Mouse (Mus musculus): Measurements from ENCODE around the gene Rxra. TPM values are rescaled to one million over a fixed set of nuclear protein-coding genes. Genes with fewer than 3 reads are reported as not detected.

The Rxra gene
- 10 to 100 TPM; 25.1 to 27.9 TPM for total RNA-seq (2021)

DNA sequence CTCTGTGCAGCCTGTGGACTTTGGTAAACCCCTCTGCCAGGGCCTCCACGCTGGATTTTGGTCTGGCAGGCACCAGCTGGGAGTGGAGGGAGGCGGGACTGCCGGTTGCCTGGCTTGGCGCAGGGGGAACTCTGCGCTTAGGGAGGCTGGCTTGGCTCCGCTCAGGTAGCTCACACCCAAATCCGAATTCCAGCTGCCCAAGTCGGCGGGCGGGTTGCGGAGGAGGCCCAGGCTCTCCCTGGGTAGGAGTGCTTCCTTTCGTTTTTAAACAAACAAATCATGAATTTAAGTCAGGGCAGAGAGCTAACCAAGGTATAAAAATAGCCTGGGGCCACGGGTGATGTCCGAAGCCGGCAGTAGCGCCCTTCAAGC lies at the start of gene Rxra:
Rxra (plus strand) TSS at position 335 of the 372 bp plus-strand sequence.
- DNase-seq: no peak

DNA sequence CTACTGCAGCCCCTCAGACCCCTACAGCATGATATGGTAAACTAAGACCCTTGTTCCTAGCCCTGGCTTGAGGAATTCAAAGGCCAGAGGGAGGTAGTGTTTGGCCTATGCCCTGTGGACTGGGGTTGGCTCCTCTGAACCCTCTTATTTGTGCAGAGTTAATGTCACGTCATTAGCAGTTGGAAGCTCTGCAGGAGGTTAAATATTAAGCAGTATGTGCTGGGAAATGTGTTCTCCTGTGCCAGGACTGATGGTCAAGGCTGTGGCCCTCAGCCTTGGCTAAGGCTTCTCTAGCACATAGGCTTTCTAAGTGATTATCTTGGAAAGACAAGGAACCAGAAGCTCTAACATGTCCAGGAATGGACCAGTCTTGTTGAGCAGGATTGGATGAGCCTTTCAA lies 49.6 kb upstream of the Rxra start:
- DNase-seq: no peak

DNA sequence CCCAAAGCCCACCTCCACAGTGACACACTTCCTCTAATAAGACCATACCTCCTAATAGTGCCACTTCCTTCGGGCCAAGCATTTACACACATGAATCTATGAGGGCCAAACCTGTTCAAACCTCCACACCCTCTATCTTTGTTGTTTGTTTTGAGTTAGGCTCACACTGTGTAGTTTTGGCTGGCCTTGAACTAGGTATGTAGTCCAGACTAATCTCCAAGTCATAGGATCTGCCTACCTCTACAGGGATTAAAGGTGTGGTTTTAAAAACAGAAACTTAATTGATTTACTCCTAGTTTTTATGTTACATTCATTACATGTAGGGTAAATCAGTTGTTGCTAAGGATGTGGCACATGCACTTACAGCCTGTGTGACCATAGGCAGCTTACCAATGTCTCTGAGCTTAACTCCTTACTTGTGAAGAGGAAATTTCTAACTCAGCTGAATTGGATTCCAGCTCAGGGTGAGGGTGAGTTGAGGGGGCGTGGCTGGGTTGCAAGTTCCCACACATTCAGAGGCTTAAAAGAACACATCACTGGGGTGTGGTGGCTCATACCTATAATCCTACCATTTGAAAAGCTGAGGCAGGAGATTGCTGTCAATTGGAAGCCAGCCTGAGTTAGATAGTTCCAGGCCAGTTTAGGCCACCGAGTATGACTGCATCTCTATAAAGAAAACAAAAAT lies 45.5 kb upstream of the Rxra start:
- no peak for DNase-seq

DNA sequence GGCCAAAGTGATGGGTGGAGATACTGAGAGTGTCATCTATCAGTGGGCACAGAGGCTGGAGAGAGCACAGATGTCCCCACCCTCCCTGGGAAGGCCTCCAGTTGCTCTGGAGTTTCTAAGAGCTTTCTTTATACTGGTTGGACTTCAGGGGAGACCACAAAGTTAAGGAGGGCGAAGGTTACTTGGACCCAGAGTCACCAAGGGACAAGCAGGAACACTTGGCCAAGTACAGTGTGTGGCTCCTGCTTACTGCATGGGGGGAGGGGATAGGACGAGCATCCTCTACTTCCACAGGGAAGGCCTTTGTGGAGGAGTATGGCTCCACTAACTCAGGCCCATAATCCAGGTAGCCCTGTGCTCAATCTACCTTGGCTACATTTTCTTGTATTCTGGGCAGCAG lies 42.8 kb upstream of the Rxra start:
- DNase-seq: no peak

DNA sequence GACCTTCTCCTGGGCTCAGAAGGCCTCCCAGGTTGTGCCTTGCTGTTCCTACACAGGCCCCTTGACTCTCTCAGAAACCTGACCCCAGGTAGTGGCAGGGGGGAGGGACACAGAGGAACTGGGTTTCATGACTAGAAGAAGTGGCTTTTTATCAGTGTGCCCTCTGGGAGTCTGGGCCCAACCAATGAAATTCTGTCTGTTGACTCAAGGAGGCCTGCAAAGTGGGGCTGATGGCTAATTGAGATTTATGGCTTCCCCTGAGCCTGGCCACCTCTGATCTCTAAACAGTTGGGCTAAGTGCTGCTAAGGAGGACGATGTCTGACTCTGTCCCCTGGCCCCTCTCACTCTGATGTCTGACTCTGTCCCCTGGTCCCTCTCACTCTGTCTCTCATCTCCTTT lies 42.2 kb upstream of the Rxra start:
- DNase-seq: no peak

DNA sequence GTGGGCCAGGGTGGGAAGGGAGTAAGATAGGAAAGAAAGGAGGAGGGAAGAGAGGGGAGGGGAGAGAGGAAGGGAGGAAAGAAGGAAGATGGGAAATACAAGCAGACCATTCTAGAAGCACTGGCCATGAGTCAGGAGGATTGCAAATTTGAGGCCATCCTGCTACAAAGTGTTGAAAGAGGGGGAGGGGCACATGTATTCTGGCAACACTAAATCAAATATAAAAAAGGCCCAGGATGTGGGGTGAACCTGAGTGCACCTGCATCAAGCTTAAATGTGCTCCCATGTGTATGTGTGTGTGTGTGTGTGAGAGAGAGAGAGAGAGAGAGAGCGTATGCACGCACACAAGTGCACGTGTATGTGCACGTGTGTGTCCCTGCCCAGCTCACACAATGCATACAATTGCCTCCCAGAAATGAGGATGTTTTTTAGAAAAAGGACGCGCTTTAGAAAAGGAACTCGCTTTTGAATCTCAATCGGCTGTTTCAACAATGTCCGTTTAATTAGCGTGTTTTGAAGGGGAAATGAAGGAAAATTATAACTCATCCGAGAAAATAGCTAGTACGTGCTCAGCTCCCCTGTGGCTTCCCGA lies 41.0 kb upstream of the Rxra start:
- DNase-seq: no peak

DNA sequence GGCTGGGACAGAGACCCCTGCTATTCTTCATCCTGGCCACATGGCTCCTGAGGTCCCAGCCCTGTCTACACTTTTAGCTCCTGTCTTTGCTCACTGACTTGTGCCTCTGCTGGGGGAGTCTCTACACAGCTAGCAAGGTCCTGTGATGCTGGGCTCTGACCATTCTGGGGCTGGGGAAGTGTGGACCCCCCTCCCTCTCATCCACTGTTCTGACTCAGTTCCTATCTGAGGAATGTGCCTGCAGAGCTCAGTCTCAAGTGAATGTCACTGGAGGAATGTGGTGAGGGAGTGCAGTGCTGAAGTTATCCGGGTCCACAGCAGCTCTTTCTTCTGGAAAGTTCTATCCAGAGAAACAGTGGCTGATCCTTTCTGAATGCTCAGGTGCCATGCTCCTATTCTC lies 39.4 kb upstream of the Rxra start:
- no peak for DNase-seq

DNA sequence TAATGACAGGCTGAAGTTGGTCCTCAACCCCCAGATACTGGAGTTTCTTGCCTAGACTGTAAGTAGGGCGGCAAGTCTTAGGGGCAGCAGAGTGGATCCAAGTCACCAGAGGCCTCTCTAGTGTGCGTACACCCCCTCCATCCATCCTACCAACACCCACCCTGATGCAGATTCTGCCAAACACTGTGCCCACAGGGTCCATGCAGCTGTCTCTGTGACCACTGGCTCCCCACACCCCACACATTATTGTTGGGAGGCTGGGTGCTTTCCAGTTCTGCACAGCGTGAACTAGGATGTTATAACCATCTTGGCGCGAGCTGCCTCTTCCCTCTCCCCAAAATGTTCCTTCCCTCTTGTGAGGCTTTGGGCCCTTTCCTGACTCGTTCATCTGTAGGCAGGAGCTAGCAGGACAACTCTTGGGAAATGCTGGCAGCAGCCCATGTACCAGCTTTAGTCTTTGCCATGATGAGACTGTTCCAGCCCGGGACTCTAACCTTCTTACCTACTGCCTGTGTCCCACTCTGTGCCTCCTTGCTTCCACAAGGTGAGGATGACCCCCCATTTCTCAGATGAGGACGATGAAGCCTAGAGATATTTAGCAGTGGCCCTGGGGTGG lies 38.9 kb upstream of the Rxra start:
- no peak for DNase-seq

DNA sequence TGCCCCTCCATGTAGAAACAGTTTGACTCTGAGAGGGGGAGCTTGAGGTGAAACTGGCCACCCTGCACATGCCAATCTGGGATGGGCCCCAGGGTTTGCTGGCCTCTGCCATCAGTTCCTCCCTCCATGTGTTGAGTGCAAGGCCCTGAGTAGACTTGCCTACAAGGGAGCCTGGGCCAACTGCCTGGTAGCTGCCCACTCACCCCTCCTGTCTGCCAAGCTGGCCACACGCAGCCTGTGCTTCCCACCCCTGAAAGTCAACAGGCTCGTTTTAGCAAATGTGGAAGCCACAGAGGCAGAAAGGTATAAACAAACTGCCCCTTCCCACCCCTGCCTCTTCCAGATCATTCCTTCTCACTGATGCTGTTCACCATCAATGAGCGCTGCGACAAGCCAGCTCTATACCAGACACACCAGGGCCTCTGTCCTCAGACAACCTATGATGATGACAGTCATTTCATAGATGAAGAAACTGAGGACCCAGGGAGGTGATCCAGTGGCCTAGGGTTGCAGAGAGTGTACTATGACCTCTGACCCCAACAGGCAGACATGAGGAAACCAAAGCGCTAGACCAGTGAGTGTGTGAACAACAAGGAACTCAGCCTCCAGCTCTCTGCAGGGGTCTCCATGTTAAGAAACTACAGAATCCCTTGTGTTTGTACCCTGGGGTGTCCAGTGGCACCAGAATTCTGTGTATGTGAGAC lies 36.5 kb upstream of the Rxra start:
- DNase-seq: peak; percentile 6 to 22

DNA sequence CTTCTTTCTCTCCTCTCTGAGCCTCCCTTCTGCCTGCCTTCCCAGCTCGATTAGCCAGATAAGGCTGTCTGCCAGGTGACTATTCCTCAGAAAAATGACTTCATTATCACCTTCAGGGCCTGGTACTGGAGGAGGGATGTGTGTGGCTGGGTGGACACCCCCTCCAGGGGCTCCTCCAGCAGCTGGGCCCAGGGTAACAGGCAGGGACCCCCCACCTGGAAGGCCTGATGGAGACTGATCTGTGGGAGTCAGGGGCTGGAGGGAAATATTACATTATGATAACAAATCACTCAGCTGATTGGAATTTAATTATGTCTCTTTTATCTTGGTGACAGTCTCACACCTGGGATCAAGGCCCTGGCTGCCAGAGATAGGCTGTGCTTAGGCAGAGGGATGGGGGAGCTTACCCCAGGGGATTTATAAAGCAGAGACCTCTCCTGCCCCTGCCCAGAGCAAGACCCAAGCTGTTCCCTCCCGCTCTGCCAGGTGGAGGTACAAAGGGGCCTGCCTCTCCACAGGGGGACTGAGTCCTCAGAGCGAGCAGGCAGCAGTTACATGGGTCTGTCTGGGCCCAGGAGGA lies 35.2 kb upstream of the Rxra start:
- no peak for DNase-seq

DNA sequence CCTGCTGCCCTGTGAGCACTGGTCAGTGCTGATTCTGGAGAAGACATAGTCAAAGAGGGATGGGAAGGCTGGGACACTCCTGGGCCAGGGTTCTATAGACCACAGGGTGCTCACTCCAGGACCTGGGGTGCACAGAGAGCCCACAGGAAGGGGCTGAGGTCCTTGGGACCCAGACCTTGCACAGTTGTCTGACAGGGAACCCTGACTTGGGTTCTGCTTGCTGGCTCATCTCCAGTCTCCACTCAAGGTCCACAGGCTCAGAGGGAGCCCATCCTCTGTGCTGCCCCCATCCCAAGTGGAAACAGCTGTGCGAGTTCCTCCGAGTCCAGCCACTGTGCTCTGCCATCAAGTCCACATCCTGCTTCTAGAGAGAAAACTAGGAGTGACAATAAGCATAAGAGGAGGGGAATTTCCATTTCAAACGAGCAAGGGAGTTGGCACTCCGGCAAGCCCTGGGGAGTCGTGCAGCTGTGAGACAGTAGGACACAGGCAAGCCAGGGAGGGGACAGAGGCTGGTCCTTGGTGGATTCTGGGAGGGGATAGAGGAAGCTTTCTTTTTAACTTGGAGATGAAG lies 31.6 kb upstream of the Rxra start:
- DNase-seq: no peak

DNA sequence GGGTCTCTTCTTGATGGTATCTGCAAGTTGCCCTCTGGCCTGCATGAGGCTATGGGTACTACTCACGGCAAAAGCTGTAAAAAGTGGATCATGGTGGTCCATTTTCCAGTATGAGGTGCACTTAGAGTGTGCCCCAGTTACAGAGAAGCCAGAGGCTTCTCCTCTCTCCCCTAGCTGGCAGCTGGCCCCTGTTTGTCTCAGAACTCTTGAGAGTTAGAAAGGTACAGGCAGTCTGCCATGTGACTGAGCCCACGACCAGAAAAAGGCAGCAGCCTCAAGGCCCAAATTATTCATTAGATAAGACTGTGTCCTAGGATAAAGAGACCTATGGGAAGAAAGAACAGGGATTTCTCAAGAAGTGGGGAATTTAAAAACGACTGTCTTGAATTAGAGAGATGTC lies 30.8 kb upstream of the Rxra start:
- DNase-seq: no peak

DNA sequence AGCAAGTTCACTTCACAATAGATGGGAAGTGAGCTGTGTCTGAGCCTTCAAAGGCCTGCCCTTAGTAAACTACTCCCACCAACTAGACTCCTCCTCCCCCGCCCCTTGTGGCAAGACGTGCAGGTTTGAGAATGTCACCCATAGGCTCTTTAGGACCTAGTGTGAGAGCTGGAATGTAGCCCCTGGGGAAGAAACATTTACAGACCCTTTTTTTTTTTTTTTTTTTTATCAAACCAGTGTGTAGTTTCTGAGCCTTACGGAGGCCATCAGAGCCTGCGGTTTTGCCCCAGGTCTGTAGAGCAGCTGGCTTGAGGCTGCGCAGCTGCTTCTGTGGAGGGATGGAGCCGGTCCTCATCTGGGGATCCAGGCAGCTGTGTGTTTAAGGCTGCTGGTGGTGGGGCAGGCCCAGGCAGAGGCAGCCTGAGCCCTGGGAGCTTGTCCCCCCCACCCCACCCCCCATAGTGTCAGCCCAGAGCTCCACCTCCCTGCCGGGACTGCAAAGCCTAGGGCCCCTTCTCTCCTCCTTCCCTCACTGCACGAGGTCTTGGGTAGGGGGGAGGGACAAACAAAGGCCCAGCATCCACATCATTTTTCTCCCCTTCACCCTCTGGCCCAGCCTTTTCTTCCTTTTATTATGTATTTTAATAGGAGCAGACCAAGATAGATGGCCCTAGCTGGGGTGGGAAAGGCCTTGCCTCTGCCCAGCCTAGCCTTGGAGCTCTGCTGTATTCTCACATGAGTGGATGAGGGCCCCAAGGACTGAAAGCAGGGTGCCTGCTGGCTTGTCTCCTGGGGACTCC lies 26.2 kb upstream of the Rxra start:
- no peak for DNase-seq

DNA sequence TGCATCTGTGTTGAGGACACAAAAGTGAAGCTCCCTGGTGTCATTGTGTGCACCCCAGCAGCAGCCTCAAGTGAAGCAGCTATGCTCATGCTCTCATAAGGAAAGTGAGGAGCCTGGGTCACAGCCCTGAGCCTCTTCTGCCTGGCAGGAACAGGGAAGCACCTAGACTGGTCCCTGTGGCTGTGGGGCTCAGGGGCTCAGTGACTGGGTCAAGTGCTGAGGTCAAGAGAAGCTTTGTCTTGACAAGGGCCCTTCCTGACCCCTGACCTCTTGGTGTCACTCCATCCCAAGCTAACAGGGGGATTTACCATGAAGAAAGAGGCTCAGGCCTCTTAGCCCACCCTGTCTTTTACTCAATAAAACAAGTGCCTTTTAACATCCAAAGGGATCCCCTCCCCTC lies 25.2 kb upstream of the Rxra start:
- no peak for DNase-seq

DNA sequence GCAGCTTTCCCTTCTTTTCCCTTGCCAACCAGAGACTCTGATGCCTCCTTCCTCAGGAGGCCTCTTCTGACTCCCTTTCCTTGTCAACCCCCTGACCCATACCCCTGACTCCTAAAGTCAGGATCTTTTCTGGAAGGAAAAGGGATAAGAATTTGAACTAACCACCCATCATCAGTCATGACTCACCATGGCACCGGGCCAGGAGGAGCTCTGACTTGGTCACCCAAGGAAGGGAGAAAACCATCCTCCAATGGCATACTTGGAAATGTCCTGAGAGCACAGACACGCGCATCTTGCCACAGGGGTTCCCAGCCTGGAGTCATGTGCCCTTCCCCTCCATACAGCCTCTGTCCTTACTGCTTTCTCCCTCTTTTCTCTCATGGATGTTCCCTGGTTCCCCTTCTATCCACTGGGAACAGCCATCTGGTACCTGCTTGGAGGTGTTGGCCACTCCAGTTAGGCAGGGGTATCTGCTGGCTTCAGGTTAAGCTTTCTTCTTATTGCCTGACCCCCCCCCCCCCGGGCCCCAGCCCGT lies 22.7 kb upstream of the Rxra start:
- no peak for DNase-seq

DNA sequence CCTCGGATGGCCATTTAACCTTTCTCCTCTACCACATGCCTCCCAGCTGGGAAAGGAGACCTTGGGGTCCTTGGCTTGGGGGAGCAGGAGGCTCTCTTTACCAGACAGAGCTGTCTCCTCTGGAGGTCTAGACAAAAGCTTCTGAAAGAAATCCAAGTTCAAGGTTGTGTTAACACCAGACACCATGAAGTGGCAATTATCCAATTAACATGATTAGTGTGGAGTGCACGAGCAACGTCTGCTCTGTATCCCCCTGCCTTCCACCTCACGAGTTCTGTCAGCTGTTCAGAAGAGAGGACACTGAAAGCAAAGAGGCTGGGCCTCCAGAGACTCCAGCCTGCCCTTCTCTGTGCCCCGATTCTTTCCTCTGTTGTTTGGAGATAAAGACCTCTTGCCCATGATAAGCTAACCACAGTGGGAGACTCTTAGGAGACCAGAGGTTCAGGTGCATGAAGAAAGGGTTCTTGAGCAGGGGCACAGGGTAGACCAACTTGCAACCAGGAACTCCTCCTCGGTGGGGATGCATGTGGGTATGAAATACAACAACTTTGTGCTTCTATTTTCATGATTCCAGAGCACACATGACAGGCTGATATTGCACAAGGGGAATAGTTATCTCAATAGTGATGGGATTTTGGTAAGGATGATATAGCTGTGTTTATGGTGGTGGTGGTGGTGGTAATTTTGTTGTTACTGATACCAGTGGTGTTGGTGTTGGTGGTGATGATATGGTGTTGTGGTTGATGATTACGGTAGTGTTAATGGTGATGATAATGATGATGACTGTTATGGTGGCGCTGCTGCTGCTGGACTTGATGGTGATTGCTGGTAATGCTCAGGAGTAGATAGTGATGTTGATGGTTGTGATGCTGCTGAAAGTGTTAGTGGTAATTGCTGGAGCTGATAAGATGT lies 21.7 kb upstream of the Rxra start:
- DNase-seq: no peak

DNA sequence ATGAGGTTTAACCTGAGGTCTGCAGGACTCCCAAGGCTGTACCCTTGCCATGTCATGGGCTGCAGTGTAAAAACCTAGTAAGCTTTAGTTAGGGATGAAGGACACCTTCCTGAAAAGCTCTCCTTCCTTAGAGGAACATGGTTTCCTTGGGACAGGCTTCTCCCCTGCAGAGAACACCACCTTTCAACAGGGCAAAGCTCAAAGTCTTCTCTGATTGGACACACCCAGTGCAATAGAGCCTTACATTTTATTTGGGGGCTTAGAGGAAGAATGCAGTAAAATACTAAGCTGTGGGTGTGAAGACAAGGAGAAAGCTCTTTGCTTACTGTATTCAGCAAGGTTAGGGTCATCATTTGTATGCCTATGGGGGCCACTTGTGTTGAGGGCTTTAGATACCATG lies 19.7 kb upstream of the Rxra start:
- no peak for DNase-seq

DNA sequence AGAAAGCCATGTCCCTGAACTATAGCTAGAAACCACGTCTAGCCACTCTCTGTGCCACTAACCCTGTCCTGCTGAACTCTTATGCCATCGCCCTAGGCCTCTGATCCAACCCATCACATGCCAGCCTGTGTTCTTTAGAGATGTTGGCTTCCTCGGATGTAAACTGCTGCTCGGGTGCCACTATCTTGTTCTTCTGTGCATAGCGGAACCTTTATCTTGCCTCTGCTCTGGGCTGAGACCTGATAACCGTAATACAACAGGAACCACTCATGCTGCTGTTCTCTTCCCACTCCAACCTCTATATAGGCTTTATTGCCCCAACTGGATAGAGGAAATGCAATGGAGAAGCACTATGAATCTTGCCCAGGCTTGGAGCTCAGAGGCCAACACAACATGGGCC lies 11.0 kb upstream of the Rxra start:
- no peak for DNase-seq

DNA sequence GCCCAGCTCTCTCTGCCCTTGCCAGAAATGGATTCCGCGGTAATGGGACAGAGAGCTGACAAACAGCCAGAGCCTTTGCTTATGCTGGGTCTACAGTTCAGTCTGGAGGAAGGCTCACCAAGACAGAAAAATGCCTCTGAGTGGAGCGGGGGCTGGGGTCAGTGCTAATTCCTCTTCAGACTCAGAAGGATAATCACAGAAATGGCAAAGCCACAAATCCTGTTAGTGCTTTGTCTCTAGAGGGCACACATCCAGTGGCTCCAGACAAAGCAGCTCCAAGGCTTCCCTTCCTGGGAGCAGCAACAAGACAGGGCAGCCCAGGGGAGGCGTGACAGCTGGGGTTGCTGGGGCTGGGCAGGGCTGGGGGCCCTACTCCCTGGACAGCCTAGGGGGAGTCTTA lies 9.5 kb upstream of the Rxra start:
- no peak for DNase-seq

DNA sequence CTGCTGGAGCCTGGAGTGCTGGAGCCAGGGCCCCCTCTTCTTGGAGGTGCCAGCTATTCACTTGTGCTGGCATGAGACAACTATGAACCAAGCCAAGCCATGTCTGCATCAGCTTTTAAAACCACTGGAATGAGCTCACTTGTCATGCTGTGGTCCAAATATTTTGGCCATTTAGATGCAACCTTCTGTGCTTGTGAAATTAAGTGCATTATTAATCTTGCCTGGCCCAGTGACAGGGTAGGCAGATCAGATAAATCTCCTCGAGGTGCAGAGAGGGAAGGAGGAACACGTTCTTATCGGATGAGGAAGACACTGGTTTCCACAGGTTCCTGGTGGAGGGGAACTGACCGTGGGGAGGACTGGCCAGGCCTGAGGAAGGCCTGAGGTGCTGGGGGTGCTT lies 8.6 kb upstream of the Rxra start:
- no peak for DNase-seq

DNA sequence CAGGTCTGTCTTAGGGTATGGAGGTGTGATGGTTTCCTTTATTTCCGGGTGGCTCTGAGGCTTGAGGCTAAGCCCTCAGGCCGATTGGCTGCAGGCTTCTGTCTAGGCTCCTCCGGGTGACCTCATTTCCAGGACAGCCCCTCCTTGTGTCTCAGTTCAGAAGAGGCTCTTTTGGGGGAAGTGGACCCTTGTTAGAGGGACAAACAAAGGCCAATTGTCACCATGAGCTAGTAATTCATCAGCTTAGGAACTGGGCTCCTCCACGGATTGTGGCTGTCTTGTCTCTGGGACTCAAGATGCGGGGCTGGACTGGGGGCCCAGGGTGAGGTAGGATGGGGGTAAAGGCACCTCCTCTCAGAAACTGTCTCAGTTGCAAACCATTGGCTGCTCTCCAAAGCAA lies 5.5 kb upstream of the Rxra start:
- DNase-seq: no peak

All from layer of hippocampus, postnatal 36 days (tissue).